Mouse (Mus musculus) cerebellum, adult 2 months (tissue): Measurements from ENCODE around the gene Apold1.

Experiments
- CTCF ChIP-seq: fragments of 200-500 bp; IDR thresholded peaks from 2 replicates; pipeline ENCODE4 v1.5.1; 2011; ENCODE audit warnings: low read depth, mild to moderate bottlenecking, control low read depth, low read length, moderate library complexity, borderline replicate concordance; ENCODE audit not compliant: insufficient read depth
- POLR2A ChIP-seq: fragments of 200-500 bp; IDR thresholded peaks from 2 replicates; pipeline ENCODE4 v1.6.1; 2011; ENCODE audit warnings: low read length, control low read depth, borderline replicate concordance; ENCODE audit not compliant: insufficient read depth

GRCm38 (mm10) chr6:134946054-134946453 is 35.5 kb upstream of the Apold1 start:
- TF ChIP-seq POLR2A, result no peak
- TF ChIP-seq CTCF, result no peak
